ENCODE assay signal across 28 mouse cellular contexts in genomic region chr19:55552339-55552738, GRCm38 (mm10).
A peak's percentile ranks its signal among the peaks of the same experiment; 100 is the strongest.
DNase-seq lines count a peak whose midpoint lies in the region; ATAC-seq and TF ChIP-seq lines count a peak whose summit lies in the region.
"Had no signal": no experiment of that assay in that cellular context is flagged by ENCODE, and none has a peak within 500 bp of the region (broad histone marks: within the 10 kb centered on the region; RNA-seq: fewer than 3 reads in every experiment).

No protein-coding gene starts in this region.

- H3K36me3 ChIP-seq in midbrain, embryonic 11.5 days (ENCODE audit: control insufficient read depth, insufficient read depth, low read length), result no peaks in the 10 kb centered on the region
- H3K36me3 ChIP-seq in midbrain, embryonic 14.5 days (ENCODE audit: control insufficient read depth, insufficient read depth, low read length), result no peaks in the 10 kb centered on the region
- no peaks in the 10 kb centered on the region for H3K36me3 ChIP-seq in liver, embryonic 13.5 days
- H3K36me3 ChIP-seq in liver, postnatal 0 days (replicated peaks; ENCODE audit: insufficient read depth, low read length), result no peaks in the 10 kb centered on the region
- H3K36me3 ChIP-seq: embryonic facial prominence, embryonic 10.5 days; embryonic facial prominence, embryonic 15.5 days; forebrain, embryonic 12.5 days; limb, embryonic 10.5 days; limb, embryonic 15.5 days; midbrain, embryonic 15.5 days had no signal

- DNase-seq in midbrain, embryonic 11.5 days (ENCODE audit: low spot score, missing footprints), result peak; percentile 67
- DNase-seq in midbrain, embryonic 14.5 days, result no peak
- DNase-seq in liver, embryonic 13.5 days, result no peak
- no peak for DNase-seq in liver, postnatal 0 days
- no peak for DNase-seq in frontal cortex, postnatal 36 days (ENCODE audit: low spot score in 2 of 2)
- DNase-seq in frontal cortex, postnatal 14 days (ENCODE audit: low spot score in 2 of 2), result no peak
- DNase-seq: adrenal gland, adult 2 months; adrenal gland, postnatal 36 days; B cell, adult 2 months; cerebellum, adult 18-20 months; cerebellum, postnatal 25 days; forebrain, postnatal 0 days; kidney, adult 9 months; kidney, postnatal 10 days; layer of hippocampus, adult 9-11 months; lung, postnatal 4 days; right cerebral cortex, postnatal 25 days; thymus, postnatal 4 days had no signal

- peak; percentile 27; the same call in 1 of the 2 replicates for TF ChIP-seq EP300 in liver, postnatal 0 days (IDR thresholded peaks at IDR 0.05; ENCODE audit: low read depth)

- H3K4me2 ChIP-seq in midbrain, embryonic 11.5 days, result no peak overlapping the region
- no peak overlapping the region for H3K4me2 ChIP-seq in midbrain, embryonic 14.5 days (ENCODE audit: low read length)
- H3K4me2 ChIP-seq in liver, embryonic 13.5 days, result no peak overlapping the region
- no peak overlapping the region for H3K4me2 ChIP-seq in liver, postnatal 0 days (ENCODE audit: low read depth, low read length)
- H3K4me2 ChIP-seq: embryonic facial prominence, embryonic 15.5 days; forebrain, embryonic 12.5 days; hindbrain, embryonic 14.5 days; limb, embryonic 15.5 days; midbrain, embryonic 15.5 days had no signal

- peaks cover 12% of the 10 kb centered on the region for H3K27me3 ChIP-seq in midbrain, embryonic 11.5 days (ENCODE audit: control insufficient read depth, insufficient read depth, low read length)
- peaks cover 5% of the 10 kb centered on the region; the same call in 1 of the 2 replicates for H3K27me3 ChIP-seq in midbrain, embryonic 14.5 days (ENCODE audit: control insufficient read depth, insufficient read depth, low read length)
- no peaks in the 10 kb centered on the region for H3K27me3 ChIP-seq in liver, embryonic 13.5 days
- no peaks in the 10 kb centered on the region for H3K27me3 ChIP-seq in liver, postnatal 0 days (ENCODE audit: insufficient read depth, low read length)
- H3K27me3 ChIP-seq: embryonic facial prominence, embryonic 15.5 days; megakaryocyte, embryonic 14.5 days had no signal

- no peak overlapping the region for H3K9ac ChIP-seq in midbrain, embryonic 11.5 days (ENCODE audit: low read length)
- no peak overlapping the region for H3K9ac ChIP-seq in midbrain, embryonic 14.5 days (replicated peaks; ENCODE audit: low read length)
- no peak overlapping the region for H3K9ac ChIP-seq in liver, embryonic 13.5 days
- H3K9ac ChIP-seq in liver, postnatal 0 days (replicated peaks), result no peak overlapping the region
- H3K9ac ChIP-seq: embryonic facial prominence, embryonic 15.5 days; forebrain, embryonic 12.5 days; forebrain, postnatal 0 days; hindbrain, embryonic 14.5 days; limb, embryonic 15.5 days; midbrain, embryonic 15.5 days had no signal

- no peak overlapping the region for H3K27ac ChIP-seq in midbrain, embryonic 11.5 days (ENCODE audit: low read depth, low read length)
- no peak overlapping the region for H3K27ac ChIP-seq in midbrain, embryonic 14.5 days (replicated peaks; ENCODE audit: low read depth, low read length)
- H3K27ac ChIP-seq in liver, embryonic 13.5 days, result peak overlapping the region; percentile 77
- H3K27ac ChIP-seq in liver, postnatal 0 days (ENCODE audit: low read depth), result peak overlapping the region; percentile 64
- H3K27ac ChIP-seq: embryonic facial prominence, embryonic 10.5 days; embryonic facial prominence, embryonic 15.5 days; forebrain, embryonic 12.5 days; hindbrain, embryonic 14.5 days; limb, embryonic 10.5 days; limb, embryonic 15.5 days; midbrain, embryonic 15.5 days had no signal

- 73% methylated on average over 7 of the region's 7 CpGs for WGBS in midbrain, embryonic 11.5 days
- 71% methylated on average over 7 of the region's 7 CpGs for WGBS in midbrain, embryonic 14.5 days
- WGBS in liver, embryonic 13.5 days (ENCODE audit: insufficient replicate concordance), result 68% methylated on average over 7 of the region's 7 CpGs
- WGBS in liver, postnatal 0 days (ENCODE audit: insufficient replicate concordance), result 58% methylated on average over 7 of the region's 7 CpGs

- no peak for ATAC-seq in midbrain, embryonic 11.5 days (ENCODE audit: low FRiP score)
- no peak for ATAC-seq in midbrain, embryonic 14.5 days (ENCODE audit: low FRiP score, low TSS enrichment)
- ATAC-seq in liver, embryonic 13.5 days (ENCODE audit: low read depth), result no peak
- ATAC-seq in liver, postnatal 0 days, result peak; percentile 72
- ATAC-seq: activated CD4-positive, CD25-positive, alpha-beta regulatory T cell, adult 4 months; forebrain, postnatal 0 days; intestine, postnatal 0 days; midbrain, embryonic 15.5 days had no signal

- H3K4me1 ChIP-seq in midbrain, embryonic 11.5 days (ENCODE audit: control insufficient read depth, insufficient read depth, low read length), result peaks cover 21% of the 10 kb centered on the region
- H3K4me1 ChIP-seq in midbrain, embryonic 14.5 days (ENCODE audit: control insufficient read depth, insufficient read depth, low read length), result peaks cover 13% of the 10 kb centered on the region; the same call in 1 of the 2 replicates
- peaks cover 78% of the 10 kb centered on the region for H3K4me1 ChIP-seq in liver, embryonic 13.5 days (replicated peaks)
- H3K4me1 ChIP-seq in liver, postnatal 0 days (ENCODE audit: insufficient read depth), result peaks cover 40% of the 10 kb centered on the region

- no peak overlapping the region for H3K4me3 ChIP-seq in midbrain, embryonic 11.5 days (ENCODE audit: low read depth, low read length)
- no peak overlapping the region for H3K4me3 ChIP-seq in midbrain, embryonic 14.5 days (replicated peaks; ENCODE audit: low read depth, low read length)
- no peak overlapping the region for H3K4me3 ChIP-seq in liver, embryonic 13.5 days (replicated peaks)
- no peak overlapping the region for H3K4me3 ChIP-seq in liver, postnatal 0 days (ENCODE audit: low read depth, low read length)
- H3K4me3 ChIP-seq: embryonic facial prominence, embryonic 10.5 days; embryonic facial prominence, embryonic 15.5 days; forebrain, embryonic 12.5 days; limb, embryonic 10.5 days; limb, embryonic 15.5 days; megakaryocyte, embryonic 14.5 days; midbrain, embryonic 15.5 days had no signal

- no peaks in the 10 kb centered on the region for H3K9me3 ChIP-seq in midbrain, embryonic 11.5 days (ENCODE audit: control insufficient read depth, low read length)
- no peaks in the 10 kb centered on the region for H3K9me3 ChIP-seq in midbrain, embryonic 14.5 days (ENCODE audit: control insufficient read depth, low read length)
- no peaks in the 10 kb centered on the region for H3K9me3 ChIP-seq in liver, embryonic 13.5 days (replicated peaks)
- H3K9me3 ChIP-seq in liver, postnatal 0 days (ENCODE audit: low read length), result no peaks in the 10 kb centered on the region
- H3K9me3 ChIP-seq: embryonic facial prominence, embryonic 10.5 days; embryonic facial prominence, embryonic 15.5 days; forebrain, embryonic 12.5 days; limb, embryonic 10.5 days; limb, embryonic 15.5 days; megakaryocyte, embryonic 14.5 days; midbrain, embryonic 15.5 days had no signal

- TF ChIP-seq CTCF in liver, postnatal 0 days (IDR thresholded peaks at IDR 0.05; ENCODE audit: low read depth), result no peak

Comparison
In these comparisons a context has a peak if more than half of its experiments do, and no peak if none do; other contexts are left out.
1. H3K27ac ChIP-seq: peak in liver, embryonic 13.5 days (single experiment) and liver, postnatal 0 days (single experiment); none in midbrain, embryonic 11.5 days (single experiment) and midbrain, embryonic 14.5 days (single experiment).